Mouse (Mus musculus) MEL-GATA-1-ER (cell line): ENCODE measurements at regions not wholly inside any gene's neighbourhood (a gene's known extent, or its start where the extent isn't known, plus 50 kb on each side); places are given as distances from the start of the nearest gene placed in this dataset.
A peak's percentile ranks its signal among the peaks of the same experiment; 100 is the strongest.
"Not testable (repeated sequence)": the region's sequence is repeated elsewhere in the genome, so short reads cannot be mapped to it uniquely, and the experiment has no call there.

Experiments used
- DNase-seq: peaks from one replicate; pipeline ENCODE4 v3.0.0-alpha.2; 2012; ENCODE audit warnings: low read depth; ENCODE audit errors: extremely low read depth

GRCm38 (mm10) chrX:115030381-115031136 lies 123.2 kb downstream of the Ube2dnl2 start:
- DNase-seq: no peak

- DNase-seq: no peak
These were observed 124.1 kb downstream of the Ube2dnl2 start for GRCm38 (mm10) chrX:115031506-115031905.

DNA sequence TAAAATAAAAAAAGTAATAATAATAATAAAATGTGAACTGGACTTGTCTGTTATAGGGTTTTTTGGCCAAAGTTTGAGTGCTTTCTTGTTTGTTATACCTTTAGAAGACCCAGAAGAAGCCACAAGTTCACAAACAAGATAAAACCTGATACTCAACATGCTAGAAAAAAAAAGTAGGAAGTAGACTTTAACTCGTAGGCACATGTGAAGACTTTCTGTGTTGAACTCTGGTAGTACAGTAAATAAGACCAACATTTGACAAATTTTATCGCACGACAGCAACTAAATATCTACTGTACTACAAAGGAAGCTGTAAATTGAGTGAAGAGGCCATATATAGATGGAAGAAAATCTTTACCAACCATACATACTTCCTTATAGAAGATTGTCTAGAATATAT lies 131.6 kb downstream of the Ube2dnl2 start:
- no peak for DNase-seq

DNA sequence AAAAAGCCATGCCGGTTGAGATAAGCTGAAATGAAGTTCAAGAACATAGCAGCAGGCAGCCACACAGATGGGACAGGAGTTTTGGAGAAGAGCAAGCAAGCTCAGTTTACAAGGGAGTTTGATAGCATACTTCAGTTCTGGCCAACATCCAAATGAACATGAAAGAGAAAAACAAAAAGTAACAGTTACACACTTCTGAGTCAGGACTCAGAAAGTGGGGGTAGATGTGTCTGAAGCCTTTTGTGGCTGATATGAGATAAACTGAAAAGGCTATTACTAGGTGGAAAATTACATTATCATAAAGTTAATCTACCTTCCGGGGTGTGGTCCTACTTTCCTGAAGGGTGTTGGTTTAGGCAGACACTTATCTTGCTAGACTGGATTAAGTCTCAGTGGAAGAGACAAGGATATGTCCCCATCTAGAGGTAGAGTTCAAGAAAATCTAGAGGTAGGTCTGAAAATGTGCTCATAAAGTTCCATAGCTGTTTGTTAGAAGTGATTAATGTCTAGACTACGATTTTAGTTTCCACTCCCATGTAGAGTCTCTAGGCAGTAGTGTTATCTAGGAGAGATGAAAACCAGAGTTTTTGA lies 155.3 kb downstream of the Ube2dnl2 start:
- DNase-seq: peak; percentile 6

DNA sequence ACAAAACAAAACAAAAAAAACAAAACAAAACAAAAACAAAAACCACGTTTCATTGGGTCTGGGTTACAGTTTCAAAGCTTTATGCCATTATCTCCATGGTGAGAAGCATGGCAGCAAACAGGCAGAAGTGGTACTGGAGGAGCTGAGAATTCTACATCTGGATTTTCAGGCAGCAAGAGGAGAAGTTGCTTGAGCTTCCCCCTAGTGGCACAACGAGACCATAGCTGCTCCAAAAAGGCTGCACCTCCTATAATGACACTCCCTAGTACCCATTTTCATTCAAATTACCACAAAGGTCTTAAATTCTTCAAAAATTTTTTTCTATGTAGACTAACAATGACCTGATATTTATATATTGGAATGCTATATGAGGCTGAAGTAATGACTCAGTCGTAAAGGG lies 162.0 kb downstream of the Ube2dnl2 start:
- DNase-seq: peak; percentile 3

DNA sequence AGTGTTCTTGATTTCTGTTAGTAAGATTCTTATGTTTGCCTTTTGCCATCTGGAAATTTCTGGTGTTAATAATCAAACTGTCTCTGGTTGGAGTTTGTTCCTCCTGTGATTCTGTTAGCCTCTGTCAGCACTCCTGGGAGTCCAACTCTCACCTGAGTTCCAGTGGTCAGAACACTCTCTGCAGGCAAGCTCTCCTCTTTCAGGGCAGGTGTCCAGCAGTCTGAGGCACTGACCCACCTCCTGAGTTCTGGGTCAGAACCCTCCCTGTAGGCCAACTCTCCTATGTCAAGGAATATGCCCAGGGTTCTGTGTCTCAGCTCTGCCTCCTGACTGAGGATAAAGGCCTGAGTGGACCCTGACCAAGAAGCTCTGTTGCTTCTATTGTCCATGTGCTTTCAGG lies 184.6 kb downstream of the Ube2dnl2 start:
- not testable (repeated sequence) for DNase-seq

- peak; percentile 19 for DNase-seq
These were observed 185.7 kb downstream of the Ube2dnl2 start for GRCm38 (mm10) chrX:115093063-115093579.
